Mouse (Mus musculus): ENCODE results near the gene Ccdc188. TPM values are rescaled to one million over a fixed set of nuclear protein-coding genes. Genes with fewer than 3 reads are reported as not detected.

The Ccdc188 gene
- total RNA-seq, 2 experiments from 2014 or later = not detected

GRCm38 (mm10) chr16:18234671-18235388, 17.2 kb downstream of the Ccdc188 start, which contains the start of gene Zdhhc8:
Gene Zdhhc8 (minus strand): TSS chr16:18235136.
- peak; percentile 78 to 86 for DNase-seq (ENCODE audit: low spot score in 2 of 2)

- DNase-seq (ENCODE audit: low spot score in 2 of 2) = peak; percentile 64 to 76
Measured at GRCm38 (mm10) chr16:18235389-18236065, 17.8 kb downstream of the Ccdc188 start.

GRCm38 (mm10) chr16:18236676-18237501, 19.2 kb downstream of the Ccdc188 start:
- no peak for DNase-seq (ENCODE audit: low spot score in 2 of 2)

GRCm38 (mm10) chr16:18241581-18241980, 23.9 kb downstream of the Ccdc188 start:
- DNase-seq (ENCODE audit: low spot score in 2 of 2) = no peak

- DNase-seq (ENCODE audit: low spot score in 2 of 2) = no peak
Measured at GRCm38 (mm10) chr16:18247521-18248399, 30.1 kb downstream of the Ccdc188 start.

GRCm38 (mm10) chr16:18248433-18249363, 31.0 kb downstream of the Ccdc188 start, which contains the start of the genes Trmt2a and Ranbp1:
Gene Trmt2a (plus strand): TSS chr16:18248679.
Gene Ranbp1 (minus strand): TSS chr16:18248732.
- peak; percentile 99 for DNase-seq (ENCODE audit: low spot score in 2 of 2)

GRCm38 (mm10) chr16:18249364-18249967, 31.8 kb downstream of the Ccdc188 start:
- peak; percentile 34 to 43 for DNase-seq (ENCODE audit: low spot score in 2 of 2)

GRCm38 (mm10) chr16:18250231-18250630, 32.6 kb downstream of the Ccdc188 start:
- DNase-seq (ENCODE audit: low spot score in 2 of 2) = no peak

- no peak for DNase-seq (ENCODE audit: low spot score in 2 of 2)
Measured at GRCm38 (mm10) chr16:18250828-18251790, 33.4 kb downstream of the Ccdc188 start.

GRCm38 (mm10) chr16:18252736-18253135, 35.1 kb downstream of the Ccdc188 start:
- DNase-seq (ENCODE audit: low spot score in 2 of 2) = no peak

- DNase-seq (ENCODE audit: low spot score in 2 of 2) = no peak
Measured at GRCm38 (mm10) chr16:18253866-18254265, 36.2 kb downstream of the Ccdc188 start.

- no peak for DNase-seq (ENCODE audit: low spot score in 2 of 2)
Measured at GRCm38 (mm10) chr16:18258221-18258620, 40.5 kb downstream of the Ccdc188 start, which contains the start of gene Gm49776. Gene Gm49776 (minus strand): TSS chr16:18258321.

- no peak for DNase-seq (ENCODE audit: low spot score in 2 of 2)
Measured at GRCm38 (mm10) chr16:18265024-18265423, 47.3 kb downstream of the Ccdc188 start.

GRCm38 (mm10) chr16:18268182-18268581, 50.5 kb downstream of the Ccdc188 start:
- DNase-seq (ENCODE audit: low spot score in 2 of 2) = no peak

All from left cerebral cortex, adult 18-20 months (tissue).